Mouse (Mus musculus) neural tube, embryonic 12.5 days (tissue): ENCODE data around the gene Rab5a. TPM values are rescaled to one million over a fixed set of nuclear protein-coding genes. Genes with fewer than 3 reads are reported as not detected.

ENCODE experiments used
- ATAC-seq: fragments of 200-750 bp; cut with Nextera tagmentation; 2 replicates; pipeline ENCODE4 v1.8.0; 2017; ENCODE audit warnings: low read depth, mild to moderate bottlenecking, moderate TSS enrichment, moderate library complexity; ENCODE audit not compliant: low FRiP score
- H3K27ac ChIP-seq: fragments of 300-500 bp; sonication (generic); 2 replicates; pipeline ENCODE4 v1.5.1; 2016
- H3K27me3 ChIP-seq: fragments of 300-500 bp; sonication (generic); replicated peaks from 2 replicates; pipeline ENCODE4 v1.6.1; 2016; ENCODE audit warnings: mild to moderate bottlenecking
- H3K36me3 ChIP-seq: fragments of 300-500 bp; sonication (generic); 2 replicates; pipeline ENCODE4 v1.6.1; 2016; ENCODE audit warnings: mild to moderate bottlenecking
- H3K4me1 ChIP-seq: fragments of 300-500 bp; sonication (generic); 2 replicates; pipeline ENCODE4 v1.6.1; 2016
- H3K4me2 ChIP-seq: fragments of 300-500 bp; sonication (generic); replicated peaks from 2 replicates; pipeline ENCODE4 v1.6.1; 2016; ENCODE audit warnings: mild to moderate bottlenecking
- H3K4me3 ChIP-seq: fragments of 300-500 bp; sonication (generic); 2 replicates; pipeline ENCODE4 v1.5.1; 2016
- H3K9ac ChIP-seq: fragments of 300-500 bp; sonication (generic); 2 replicates; pipeline ENCODE4 v1.6.1; 2016; ENCODE audit warnings: mild to moderate bottlenecking
- H3K9me3 ChIP-seq: fragments of 300-500 bp; sonication (generic); 2 replicates; pipeline ENCODE4 v1.6.1; 2016; ENCODE audit warnings: mild to moderate bottlenecking
- WGBS: fragments of 180-500 bp; shearing (Covaris S2); methylation state at CpG from one replicate; pipeline ENCODE4 v1.1.7; 2016; 5-methylcytosine and 5-hydroxymethylcytosine counted together
- polyA plus RNA-seq: library from polyadenylated mRNA; unstranded; fragments of >200 nt; fragmentation: Nextera tagmentation; extraction: Ambion mirVana; gene quantifications from 2 replicates; pipeline ENCODE4 v1.2.1, GENCODE M21; 2016

The Rab5a gene
- polyA plus RNA-seq = 124 and 140 TPM in 2 replicates

DNA sequence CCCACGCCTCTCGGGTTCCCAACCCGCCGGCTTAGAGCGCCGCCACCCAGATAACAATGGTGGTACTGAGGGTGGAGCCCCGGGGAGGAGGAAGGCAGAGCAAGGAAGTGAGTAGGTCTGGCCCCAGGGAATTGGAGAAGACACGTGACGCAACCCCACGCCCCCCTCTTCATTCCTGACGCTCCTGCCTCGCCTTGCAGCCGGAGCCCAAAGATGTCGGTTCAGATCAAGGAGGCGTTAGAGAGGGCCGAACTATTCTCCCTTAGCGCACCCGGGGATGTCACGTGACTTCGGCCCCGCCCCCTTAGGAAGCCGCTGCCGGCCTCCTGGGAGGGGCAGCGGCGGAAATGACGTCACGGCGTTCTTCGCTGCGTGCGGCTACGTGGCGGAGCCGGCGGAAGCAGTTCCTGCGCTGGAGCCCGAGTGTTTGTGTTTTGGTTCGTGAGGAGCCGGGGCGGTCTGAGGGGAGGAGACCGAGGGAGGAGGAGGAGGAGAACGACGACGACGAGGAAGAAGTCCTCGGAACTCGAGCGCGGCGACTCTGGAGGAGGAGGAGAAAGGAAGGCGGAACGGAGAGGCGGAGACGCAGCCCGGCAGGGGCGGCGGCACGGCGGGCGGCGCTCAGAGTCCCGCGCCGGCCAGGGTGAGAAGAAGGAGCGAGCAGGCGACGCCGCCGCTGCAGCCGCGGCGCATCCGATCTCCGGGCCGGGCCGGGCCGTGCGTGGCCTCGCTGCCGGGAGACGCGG is at the start of gene Rab5a:
Rab5a (plus strand) TSS at position 377 of the 746 bp plus-strand sequence.
- ATAC-seq = peak; percentile 98
- H3K4me3 ChIP-seq = peak within 1 kb of the TSS; percentile 96
- H3K4me1 ChIP-seq = peaks cover 17% of the 10 kb centered on the region
- H3K27me3 ChIP-seq = no peaks in the 10 kb centered on the region
- WGBS = under 1% methylated on average over 81 of the region's 82 CpGs
- no peaks in the 10 kb centered on the region for H3K9me3 ChIP-seq
- peak within 1 kb of the TSS; percentile 86 for H3K4me2 ChIP-seq
- peak within 1 kb of the TSS; percentile 97 for H3K9ac ChIP-seq
- no peaks in the 10 kb centered on the region for H3K36me3 ChIP-seq
- H3K27ac ChIP-seq = peak within 1 kb of the TSS; percentile 93

DNA sequence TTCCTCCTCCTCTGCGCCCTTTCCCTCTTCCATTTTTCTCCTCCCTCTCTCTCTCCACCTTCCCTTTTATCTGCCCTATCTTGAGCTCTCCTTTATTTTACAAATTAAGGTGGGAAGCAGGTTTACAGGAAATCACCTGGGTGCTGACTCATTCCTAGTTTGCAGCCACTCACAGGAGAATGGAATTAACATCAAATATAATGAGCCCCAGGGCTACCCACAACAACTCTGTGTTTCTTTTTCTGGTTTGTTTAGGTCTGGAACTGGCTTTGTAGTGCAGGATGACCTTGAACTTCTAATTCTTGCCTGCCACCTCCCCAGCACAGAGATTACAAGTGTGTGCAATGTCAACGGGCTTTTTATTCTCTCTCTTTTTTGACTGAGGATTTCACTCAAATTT is 22.9 kb upstream of the Rab5a start:
- Histone ChIP-seq H3K9ac (no peak overlapping the region), H3K27ac (no peak overlapping the region), H3K4me3 (no peak overlapping the region), H3K4me2 (no peak overlapping the region), H3K4me1 (no peaks in the 10 kb centered on the region), H3K36me3 (no peaks in the 10 kb centered on the region), H3K9me3 (no peaks in the 10 kb centered on the region), H3K27me3 (no peaks in the 10 kb centered on the region)
- 83% methylated on average over 2 of the region's 2 CpGs for WGBS
- ATAC-seq = no peak

DNA sequence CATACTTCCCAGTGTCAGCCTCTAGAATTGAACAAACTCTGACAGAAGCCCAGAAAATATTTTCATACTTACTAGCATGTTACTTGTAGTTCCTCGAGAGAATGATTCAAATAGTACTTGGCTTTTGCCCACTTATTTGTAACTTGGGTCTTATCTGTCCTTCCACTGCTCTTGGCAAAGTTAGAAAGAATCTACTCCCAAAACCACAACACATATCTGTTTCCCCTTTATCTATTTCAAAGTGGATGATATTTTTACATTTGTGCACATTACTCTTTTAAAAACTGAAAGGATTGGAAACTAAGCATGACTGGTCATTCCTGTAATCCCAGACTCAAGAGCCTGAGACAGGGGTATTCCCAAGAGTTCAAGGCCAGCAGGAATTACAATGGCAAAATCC is 22.3 kb upstream of the Rab5a start:
- Histone ChIP-seq H3K9me3 (no peaks in the 10 kb centered on the region), H3K4me1 (no peaks in the 10 kb centered on the region), H3K4me2 (no peak overlapping the region), H3K9ac (no peak overlapping the region), H3K36me3 (no peaks in the 10 kb centered on the region), H3K27ac (no peak overlapping the region), H3K4me3 (no peak overlapping the region), H3K27me3 (no peaks in the 10 kb centered on the region)
- no peak for ATAC-seq
- 82% methylated on average over 1 of the region's 1 CpGs for WGBS

DNA sequence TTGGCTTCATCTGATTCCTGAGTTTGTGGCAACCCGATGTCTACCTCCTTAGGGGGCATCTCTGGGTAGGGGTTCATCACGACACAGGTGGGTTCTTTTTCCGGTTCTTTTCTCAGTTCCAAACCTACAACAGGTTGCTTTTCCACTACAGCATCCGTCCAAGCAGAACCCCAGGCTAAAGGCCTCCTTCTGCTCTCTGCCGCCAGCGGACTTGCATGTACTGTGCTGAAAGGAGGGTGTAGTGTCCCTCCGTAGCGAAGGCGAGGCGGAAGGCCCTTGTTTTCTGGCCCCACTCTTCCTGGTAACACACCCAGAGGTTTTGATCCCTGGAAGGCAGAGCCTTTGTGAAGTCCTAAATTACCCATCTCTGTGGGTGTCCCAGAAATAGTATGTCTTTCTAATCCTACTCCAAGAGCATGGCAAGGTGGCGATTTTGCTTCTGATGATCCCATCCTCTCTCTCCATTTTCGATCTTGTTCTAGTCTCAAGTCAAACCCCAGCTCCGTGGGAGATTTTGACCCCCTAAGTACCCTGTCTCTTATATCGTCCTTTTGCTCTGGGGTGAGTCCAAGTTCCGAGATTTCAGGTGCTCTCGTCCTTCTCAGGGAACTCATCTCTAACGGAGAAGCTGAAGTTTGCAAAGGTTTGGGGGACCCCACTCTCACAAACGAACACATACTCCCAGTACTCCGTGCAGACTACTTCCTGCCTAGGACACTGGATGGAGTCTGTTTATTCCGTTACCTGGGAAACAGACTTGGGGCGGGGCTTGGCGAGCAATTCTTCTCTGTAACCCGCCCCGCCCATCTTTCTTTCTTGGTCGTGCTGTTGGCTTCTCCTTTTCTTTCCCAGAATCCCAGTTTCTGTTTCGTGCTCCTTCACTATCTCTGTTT is 16.2 kb upstream of the Rab5a start, which contains the start of gene Efhb:
Efhb (minus strand) TSS at position 719 of the 893 bp plus-strand sequence.
- Histone ChIP-seq H3K4me1 (0 out of 2 replicates have a peak, but pooled peaks cover 6% of the 10 kb centered on the region), H3K9me3 (no peaks in the 10 kb centered on the region), H3K4me3 (peak within 1 kb of the TSS; percentile 38), H3K36me3 (no peaks in the 10 kb centered on the region), H3K4me2 (peak within 1 kb of the TSS; percentile 71), H3K27me3 (no peaks in the 10 kb centered on the region), H3K27ac (no peak within 1 kb of the TSS), H3K9ac (peak within 1 kb of the TSS; percentile 38)
- WGBS = 19% methylated on average over 26 of the region's 26 CpGs
- peak; percentile 97 for ATAC-seq

DNA sequence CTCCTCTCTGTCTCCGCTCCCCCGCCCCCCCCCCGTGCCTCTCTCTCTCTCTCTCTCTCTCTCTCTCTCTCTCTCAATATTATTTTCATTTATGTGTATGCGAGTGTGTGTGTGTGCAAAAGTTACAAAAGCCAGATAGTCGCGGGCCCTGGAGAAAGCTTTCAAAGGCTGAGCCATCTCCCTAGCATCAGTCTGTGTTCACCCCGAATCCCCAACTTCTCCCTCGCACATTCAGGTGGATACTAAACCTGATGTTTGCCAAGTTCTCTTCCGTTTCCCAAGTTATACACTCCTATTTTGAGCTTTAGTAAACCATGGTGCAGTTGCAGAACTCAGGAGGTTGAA is 15.6 kb upstream of the Rab5a start:
- H3K9ac ChIP-seq = peak overlapping the region; percentile 38
- peak overlapping the region; percentile 38 for H3K4me3 ChIP-seq
- WGBS = 28% methylated on average over 7 of the region's 9 CpGs
- no peaks in the 10 kb centered on the region for H3K36me3 ChIP-seq
- no peaks in the 10 kb centered on the region for H3K9me3 ChIP-seq
- peak overlapping the region; percentile 71 for H3K4me2 ChIP-seq
- no peak overlapping the region for H3K27ac ChIP-seq
- H3K27me3 ChIP-seq = no peaks in the 10 kb centered on the region
- peak; percentile 64 for ATAC-seq
- H3K4me1 ChIP-seq = 0 out of 2 replicates have a peak, but pooled peaks cover 6% of the 10 kb centered on the region

DNA sequence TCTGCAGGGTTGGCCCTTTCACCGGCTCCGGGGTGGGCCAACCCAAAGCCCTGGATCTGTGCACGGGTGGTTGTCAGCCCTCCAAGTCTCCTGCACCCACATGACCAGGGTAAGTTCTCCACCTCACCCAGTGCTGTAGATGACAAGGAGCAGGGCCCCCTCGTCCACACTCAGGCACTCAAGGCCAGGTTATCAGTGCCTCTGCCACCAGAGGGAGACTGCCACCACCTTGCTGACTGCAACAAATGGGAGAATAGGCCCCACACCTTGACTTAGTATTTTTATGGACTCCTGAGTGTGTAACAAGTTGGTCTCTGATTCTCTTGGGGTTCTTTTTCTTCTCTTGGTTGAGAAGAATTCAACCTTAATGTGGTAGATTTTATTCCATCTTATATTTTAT is 13.5 kb upstream of the Rab5a start:
- WGBS = 61% methylated on average over 4 of the region's 4 CpGs
- ATAC-seq = no peak

DNA sequence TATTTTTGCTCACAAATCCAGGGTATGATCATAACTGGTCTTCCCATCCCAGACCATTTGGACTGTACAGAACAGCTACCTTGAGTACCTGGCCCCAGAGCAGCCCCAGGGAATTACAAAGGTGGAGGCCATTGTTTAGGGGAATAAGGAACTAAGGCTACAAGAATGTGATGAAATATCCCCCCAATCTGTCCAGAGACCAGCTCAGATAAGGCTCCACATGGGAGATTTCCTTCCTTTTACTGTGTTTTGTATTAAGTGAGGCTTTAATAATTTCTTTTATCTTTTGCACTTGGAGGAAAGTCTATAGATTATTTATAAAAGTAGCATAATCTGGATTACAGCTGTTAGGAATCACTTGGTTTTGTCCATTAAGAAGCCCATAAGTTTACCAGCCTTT is 10.3 kb upstream of the Rab5a start:
- Histone ChIP-seq H3K9ac (no peak overlapping the region), H3K36me3 (no peaks in the 10 kb centered on the region), H3K4me1 (no peaks in the 10 kb centered on the region), H3K4me3 (no peak overlapping the region), H3K9me3 (no peaks in the 10 kb centered on the region), H3K27ac (no peak overlapping the region), H3K27me3 (no peaks in the 10 kb centered on the region), H3K4me2 (no peak overlapping the region)
- no peak for ATAC-seq

More for the DNA sequence above, 13.5 kb upstream of the Rab5a start:
- Histone ChIP-seq H3K27ac (no peak overlapping the region), H3K27me3 (no peaks in the 10 kb centered on the region), H3K4me1 (0 out of 2 replicates have a peak, but pooled peaks cover 6% of the 10 kb centered on the region), H3K36me3 (no peaks in the 10 kb centered on the region), H3K4me3 (no peak overlapping the region), H3K9ac (no peak overlapping the region), H3K4me2 (no peak overlapping the region), H3K9me3 (no peaks in the 10 kb centered on the region)

DNA sequence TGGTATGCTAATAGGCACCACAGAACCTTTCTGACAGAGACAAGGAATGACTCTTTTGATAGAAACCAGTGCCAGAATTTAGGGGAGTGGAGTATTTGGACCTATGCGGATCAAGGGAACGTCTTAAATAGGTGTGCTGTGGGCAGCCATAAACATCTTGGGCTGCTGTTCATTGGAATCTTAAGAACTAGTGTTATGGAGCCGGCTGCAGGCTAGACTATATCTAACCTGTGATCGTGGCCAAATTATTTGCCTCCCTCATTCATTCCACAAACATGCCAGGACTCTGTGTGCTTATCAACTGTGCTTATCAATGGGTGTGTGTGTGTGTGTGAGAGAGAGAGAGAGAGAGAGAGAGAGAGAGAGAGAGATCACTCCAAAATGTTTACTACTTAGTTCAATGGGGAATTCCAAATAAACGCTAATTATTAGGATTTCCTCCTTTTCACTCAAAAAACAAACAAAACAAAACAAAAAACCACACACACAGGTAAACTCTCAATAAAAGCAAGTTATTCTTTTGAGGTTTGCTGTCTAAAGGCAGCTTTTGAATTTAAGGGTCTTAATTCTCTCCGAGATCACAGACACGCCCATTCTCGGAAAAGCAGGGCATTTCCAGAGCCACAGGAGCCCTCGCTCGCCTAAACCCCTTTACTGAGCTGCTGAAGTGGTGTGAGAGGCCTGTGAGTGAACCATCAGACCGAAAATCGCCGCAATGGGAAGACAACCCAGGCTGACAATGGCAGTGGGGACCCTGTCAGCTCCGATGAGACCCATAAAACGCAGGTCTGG is 772 bp upstream of the Rab5a start:
- Histone ChIP-seq H3K27ac (peak overlapping the region; percentile 93), H3K4me2 (peak overlapping the region; percentile 86), H3K27me3 (no peaks in the 10 kb centered on the region), H3K9me3 (no peaks in the 10 kb centered on the region), H3K4me3 (peak overlapping the region; percentile 96), H3K9ac (peak overlapping the region; percentile 87), H3K4me1 (peaks cover 17% of the 10 kb centered on the region), H3K36me3 (no peaks in the 10 kb centered on the region)
- no peak; the same call in 1 of the 2 replicates for ATAC-seq
- WGBS = 8% methylated on average over 15 of the region's 15 CpGs

DNA sequence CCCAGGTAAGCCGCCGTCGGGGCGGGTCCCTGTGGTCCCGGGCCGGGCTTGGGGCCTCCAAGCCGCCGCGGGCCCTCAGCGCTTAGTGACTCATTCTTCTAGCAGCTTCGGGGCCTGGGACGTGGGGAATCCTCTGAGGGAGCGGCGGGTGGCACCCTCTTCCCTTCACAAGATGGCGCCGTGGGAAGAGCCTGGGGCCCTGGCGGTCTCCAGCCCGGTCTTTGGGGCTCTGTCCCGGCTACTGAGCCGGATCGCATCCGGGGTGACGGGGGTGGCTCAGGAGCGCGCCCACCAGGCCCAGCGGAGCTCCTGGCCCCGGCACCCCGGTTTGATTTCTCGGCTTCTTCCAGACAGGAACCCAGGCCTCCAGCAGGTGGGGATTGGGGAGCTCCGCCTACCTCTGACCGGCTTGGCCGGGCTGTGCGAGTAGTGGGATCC is 589 bp downstream of the Rab5a start:
- no peak for ATAC-seq

DNA sequence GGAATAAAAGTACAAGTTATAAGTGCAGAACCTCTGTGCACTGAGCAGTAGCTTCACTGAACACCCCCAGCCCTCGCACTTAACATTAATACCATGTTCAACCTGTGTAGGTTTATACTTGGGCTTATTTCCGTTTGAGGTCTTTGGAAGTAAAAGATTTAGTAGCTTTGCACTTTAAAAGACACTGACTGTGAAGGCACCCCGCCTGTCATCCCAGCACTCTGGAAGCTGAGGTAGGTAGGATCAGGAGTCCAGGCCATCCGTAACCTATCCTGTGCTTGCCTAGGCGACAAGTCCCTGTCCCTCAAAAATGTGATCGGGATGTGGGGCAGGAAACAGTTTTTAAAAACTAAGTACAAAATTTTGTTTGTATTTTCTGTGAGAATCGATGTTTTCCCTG is 1.4 kb downstream of the Rab5a start:
- no peaks in the 10 kb centered on the region for H3K27me3 ChIP-seq
- no peak for ATAC-seq
- H3K9ac ChIP-seq = no peak overlapping the region
- peak overlapping the region; percentile 96 for H3K4me3 ChIP-seq
- H3K4me2 ChIP-seq = peak overlapping the region; percentile 86
- H3K27ac ChIP-seq = no peak overlapping the region
- H3K4me1 ChIP-seq = peaks cover 17% of the 10 kb centered on the region
- WGBS = 59% methylated on average over 7 of the region's 7 CpGs
- no peaks in the 10 kb centered on the region for H3K9me3 ChIP-seq
- H3K36me3 ChIP-seq = peaks cover 3% of the 10 kb centered on the region; the same call in 1 of the 2 replicates

More for the DNA sequence above, 589 bp downstream of the Rab5a start:
- peak overlapping the region; percentile 97 for H3K9ac ChIP-seq
- WGBS = under 1% methylated on average over 33 of the region's 33 CpGs
- peak overlapping the region; percentile 96 for H3K4me3 ChIP-seq
- H3K27ac ChIP-seq = peak overlapping the region; percentile 93
- H3K36me3 ChIP-seq = no peaks in the 10 kb centered on the region; the same call in 1 of the 2 replicates
- no peaks in the 10 kb centered on the region for H3K27me3 ChIP-seq
- peak overlapping the region; percentile 86 for H3K4me2 ChIP-seq
- H3K9me3 ChIP-seq = no peaks in the 10 kb centered on the region
- peaks cover 17% of the 10 kb centered on the region for H3K4me1 ChIP-seq

DNA sequence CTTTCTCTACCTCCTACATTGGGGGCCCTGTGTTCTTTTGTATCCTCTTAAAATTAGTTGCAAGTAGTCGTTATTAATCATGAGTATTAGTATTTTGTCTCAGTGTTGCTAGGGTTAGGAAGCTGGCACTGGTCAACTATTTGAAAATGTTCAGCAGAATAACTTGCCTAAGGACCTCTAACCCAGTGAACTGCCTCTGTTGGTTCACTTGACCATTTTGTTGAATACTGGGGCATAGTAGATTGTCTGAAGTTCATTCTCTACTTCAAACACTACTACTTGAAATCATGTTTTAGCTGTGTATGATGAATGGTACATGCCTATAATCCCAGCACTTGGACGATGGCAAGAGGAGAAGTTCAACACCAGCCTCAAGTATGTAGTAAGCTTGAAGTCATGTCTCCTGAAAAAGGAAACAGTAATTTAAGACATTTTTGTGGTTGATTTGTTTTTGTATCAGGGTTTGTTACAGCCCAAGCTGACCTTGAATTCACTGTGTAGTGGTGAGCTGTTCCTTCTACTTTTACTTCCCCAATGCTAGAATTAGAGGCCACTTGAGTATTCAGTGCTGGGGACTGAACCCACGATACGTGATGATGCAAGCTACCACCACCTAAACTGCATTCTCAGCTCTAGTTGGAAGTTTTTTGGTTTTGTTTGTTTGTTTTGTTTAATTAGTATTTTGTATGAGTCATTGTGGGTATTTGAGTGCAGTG is 9.4 kb downstream of the Rab5a start:
- no peak overlapping the region for H3K4me3 ChIP-seq
- no peaks in the 10 kb centered on the region for H3K27me3 ChIP-seq
- H3K4me2 ChIP-seq = no peak overlapping the region
- H3K36me3 ChIP-seq = peaks cover 37% of the 10 kb centered on the region
- no peak overlapping the region for H3K9ac ChIP-seq
- H3K27ac ChIP-seq = no peak overlapping the region
- H3K9me3 ChIP-seq = no peaks in the 10 kb centered on the region
- ATAC-seq = no peak
- no peaks in the 10 kb centered on the region for H3K4me1 ChIP-seq
- WGBS = 93% methylated on average over 4 of the region's 4 CpGs
